Mouse (Mus musculus) liver (tissue): ENCODE measurements around the gene Noc3l.

Experiments used
- DNase-seq: peaks from one replicate; pipeline ENCODE4 v3.0.0-alpha.2; 2020; ENCODE audit warnings: mixed read lengths

The Noc3l gene

GRCm38 (mm10) chr19:38758056-38758455 is 61.0 kb downstream of the Noc3l start:
- DNase-seq: no peak

- DNase-seq: no peak
These were observed 61.9 kb downstream of the Noc3l start for GRCm38 (mm10) chr19:38757161-38757560.

DNA sequence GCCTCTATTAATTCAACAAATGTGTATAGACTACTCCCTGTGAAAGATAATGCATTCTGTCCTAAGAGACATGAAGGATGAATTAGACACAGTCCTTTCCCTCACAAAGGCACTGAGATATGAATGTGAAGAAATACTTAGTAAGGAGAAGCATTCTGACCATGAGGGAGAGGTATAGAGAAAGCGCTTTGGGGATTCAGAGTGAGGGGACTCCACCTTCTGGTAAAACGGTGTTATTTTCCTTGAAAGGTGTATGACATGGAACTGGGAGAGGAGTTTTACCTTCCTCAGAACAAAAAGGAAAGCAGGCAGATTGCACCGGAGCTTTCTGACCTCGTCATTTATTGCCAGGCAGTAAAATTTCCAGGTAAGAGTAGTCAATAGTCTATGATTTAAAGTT is 68.8 kb downstream of the Noc3l start:
- DNase-seq: no peak

- no peak for DNase-seq
These were observed 72.5 kb downstream of the Noc3l start for GRCm38 (mm10) chr19:38746492-38747014.

GRCm38 (mm10) chr19:38745810-38746491 is 73.1 kb downstream of the Noc3l start:
- DNase-seq: no peak

- DNase-seq: no peak
These were observed 74.5 kb downstream of the Noc3l start for GRCm38 (mm10) chr19:38744546-38744945.
